Mouse (Mus musculus) kidney, adult 2 months (tissue): ENCODE measurements at regions not wholly inside any gene's neighbourhood (a gene's known extent, or its start where the extent isn't known, plus 50 kb on each side); places are given as distances from the start of the nearest gene placed in this dataset.

ENCODE experiments used
- CTCF ChIP-seq: fragments of 200-500 bp; conservative IDR thresholded peaks from 2 replicates; pipeline ENCODE4 v1.5.1; 2011; ENCODE audit warnings: low read depth, mild to moderate bottlenecking, control low read depth, low read length, moderate library complexity, mixed read lengths; ENCODE audit not compliant: insufficient read depth, insufficient read length
- POLR2A ChIP-seq: fragments of 200-500 bp; IDR thresholded peaks from one replicate; pipeline ENCODE4 v1.6.1; 2011; ENCODE audit warnings: low read depth, low read length, control low read depth

- TF ChIP-seq POLR2A, result no peak
- no peak for TF ChIP-seq CTCF
Observed at GRCm38 (mm10) chr7:111838162-111838561, 58.4 kb upstream of the Galnt18 start.
